Mouse (Mus musculus): ENCODE results near the gene Atg14. TPM values are rescaled to one million over a fixed set of nuclear protein-coding genes. Genes with fewer than 3 reads are reported as not detected.

Atg14 gene
- polyA plus RNA-seq, 1 experiment = 4.7 TPM

DNA sequence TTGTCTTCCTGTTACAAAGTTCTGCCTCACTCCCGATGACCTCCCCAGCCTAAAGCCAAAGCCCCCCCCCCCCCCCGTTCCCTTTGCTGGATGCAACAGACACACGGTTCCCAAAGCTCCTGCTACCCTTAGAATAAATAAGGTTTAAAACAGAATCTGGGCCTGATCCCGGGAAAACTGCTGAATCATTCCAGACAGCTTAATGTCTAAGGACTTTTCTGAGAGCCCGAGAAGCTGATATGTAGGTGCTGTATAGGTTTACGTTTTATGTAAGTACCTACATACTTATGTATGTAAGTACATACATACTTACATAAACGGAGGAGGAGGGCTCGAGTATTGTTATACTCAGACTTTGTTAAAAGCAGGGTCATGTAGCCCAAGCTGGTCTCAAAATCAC is 45.1 kb downstream of the Atg14 start:
- Histone ChIP-seq H3K36me3 (ENCODE audit: control insufficient read depth, insufficient read depth, low read length) (peaks cover 3% of the 10 kb centered on the region; the same call in 1 of the 2 replicates), H3K27ac (ENCODE audit: control insufficient read depth, insufficient read depth, low read depth, low read length) (no peak overlapping the region), H3K4me3 (ENCODE audit: control insufficient read depth, low read depth, low read length) (no peak overlapping the region), H3K27me3 (ENCODE audit: control insufficient read depth, insufficient read depth, low read length) (no peaks in the 10 kb centered on the region), H3K4me1 (ENCODE audit: control insufficient read depth, insufficient read depth, low read length) (0 out of 2 replicates have a peak, but pooled peaks cover 2% of the 10 kb centered on the region)
- no peak for TF ChIP-seq POLR2A (IDR thresholded peaks at IDR 0.05; ENCODE audit: control insufficient read depth, low read depth, low read length)
- no peak for TF ChIP-seq CTCF (IDR thresholded peaks at IDR 0.05; ENCODE audit: control insufficient read depth, insufficient read depth, insufficient replicate concordance, low read depth, low read length)

- Histone ChIP-seq H3K36me3 (ENCODE audit: control insufficient read depth, insufficient read depth, low read length) (no peaks in the 10 kb centered on the region), H3K4me3 (ENCODE audit: control insufficient read depth, low read depth, low read length) (no peak overlapping the region), H3K4me1 (ENCODE audit: control insufficient read depth, insufficient read depth, low read length) (peaks cover 3% of the 10 kb centered on the region; the same call in 1 of the 2 replicates), H3K27me3 (ENCODE audit: control insufficient read depth, insufficient read depth, low read length) (no peaks in the 10 kb centered on the region), H3K27ac (ENCODE audit: control insufficient read depth, insufficient read depth, low read depth, low read length) (no peak overlapping the region)
- TF ChIP-seq POLR2A (IDR thresholded peaks at IDR 0.05; ENCODE audit: control insufficient read depth, low read depth, low read length) (no peak), CTCF (IDR thresholded peaks at IDR 0.05; ENCODE audit: control insufficient read depth, insufficient read depth, insufficient replicate concordance, low read depth, low read length) (no peak)
Observed at GRCm38 (mm10) chr14:47522301-47522700, 48.1 kb downstream of the Atg14 start.

DNA sequence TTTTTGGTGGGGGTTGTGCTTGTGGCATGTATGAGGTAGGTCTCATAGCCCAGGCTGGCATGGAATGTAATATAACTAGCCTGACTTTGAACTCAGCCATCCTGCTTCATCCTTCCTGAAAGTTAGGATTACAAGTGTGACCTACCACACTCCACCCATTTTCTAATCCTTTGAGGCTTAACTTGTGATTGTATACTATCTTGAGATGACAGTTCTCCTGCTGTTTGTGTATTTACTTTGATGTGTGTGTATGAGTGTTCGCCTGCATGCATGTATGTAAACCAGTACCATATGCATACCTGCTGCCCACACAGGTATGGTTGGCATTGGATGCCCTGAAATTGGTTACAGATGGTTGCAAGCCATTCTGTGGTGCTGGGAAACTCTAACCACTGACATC is 48.8 kb downstream of the Atg14 start:
- H3K36me3 ChIP-seq (ENCODE audit: control insufficient read depth, insufficient read depth, low read length) = no peaks in the 10 kb centered on the region
- H3K27ac ChIP-seq (ENCODE audit: control insufficient read depth, insufficient read depth, low read depth, low read length) = no peak overlapping the region
- peaks cover 3% of the 10 kb centered on the region; the same call in 1 of the 2 replicates for H3K4me1 ChIP-seq (ENCODE audit: control insufficient read depth, insufficient read depth, low read length)

DNA sequence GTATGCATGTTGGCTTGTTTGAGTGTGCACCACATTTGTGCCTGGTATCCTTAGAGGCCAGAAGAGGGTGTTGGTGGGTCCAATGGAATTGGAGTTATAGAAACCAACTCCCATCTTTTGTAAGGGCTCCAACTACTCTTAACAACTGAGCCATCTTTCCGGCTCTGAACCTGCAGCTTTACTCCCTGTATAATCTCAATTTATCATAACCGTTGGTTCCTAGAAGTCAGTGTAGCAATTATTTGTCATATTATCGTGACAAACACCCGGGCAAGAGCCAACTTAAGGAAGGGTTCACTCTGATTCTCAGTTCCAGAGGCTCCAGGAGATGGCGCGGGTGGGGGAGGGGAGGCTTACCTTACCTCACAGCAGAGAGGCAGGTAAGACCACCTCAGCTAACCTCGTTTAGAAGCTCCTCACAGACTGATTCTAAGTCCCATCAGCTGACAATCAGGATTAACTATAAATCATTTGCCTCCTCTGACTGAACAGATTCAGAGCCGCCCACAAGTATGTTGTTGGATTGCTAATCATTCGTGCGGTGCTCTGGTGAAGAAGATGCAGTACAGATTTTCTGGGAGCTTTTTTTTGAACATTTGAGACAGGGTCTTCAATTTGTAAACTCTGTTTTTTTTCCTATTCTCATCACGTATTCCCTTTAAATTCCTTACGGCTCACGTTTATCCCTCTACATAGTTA is 49.5 kb downstream of the Atg14 start:
- Histone ChIP-seq H3K27me3 (ENCODE audit: control insufficient read depth, insufficient read depth, low read length) (no peaks in the 10 kb centered on the region), H3K36me3 (ENCODE audit: control insufficient read depth, insufficient read depth, low read length) (no peaks in the 10 kb centered on the region), H3K4me3 (ENCODE audit: control insufficient read depth, low read depth, low read length) (no peak overlapping the region), H3K4me1 (ENCODE audit: control insufficient read depth, insufficient read depth, low read length) (peaks cover 3% of the 10 kb centered on the region; the same call in 1 of the 2 replicates), H3K27ac (ENCODE audit: control insufficient read depth, insufficient read depth, low read depth, low read length) (no peak overlapping the region)
- no peak for TF ChIP-seq POLR2A (IDR thresholded peaks at IDR 0.05; ENCODE audit: control insufficient read depth, low read depth, low read length)
- TF ChIP-seq CTCF (IDR thresholded peaks at IDR 0.05; ENCODE audit: control insufficient read depth, insufficient read depth, insufficient replicate concordance, low read depth, low read length) = no peak

More for the DNA sequence above, 48.8 kb downstream of the Atg14 start:
- no peak for TF ChIP-seq CTCF (IDR thresholded peaks at IDR 0.05; ENCODE audit: control insufficient read depth, insufficient read depth, insufficient replicate concordance, low read depth, low read length)
- TF ChIP-seq POLR2A (IDR thresholded peaks at IDR 0.05; ENCODE audit: control insufficient read depth, low read depth, low read length) = no peak
- Histone ChIP-seq H3K27me3 (ENCODE audit: control insufficient read depth, insufficient read depth, low read length) (no peaks in the 10 kb centered on the region), H3K4me3 (ENCODE audit: control insufficient read depth, low read depth, low read length) (no peak overlapping the region)

- Histone ChIP-seq H3K27me3 (ENCODE audit: control insufficient read depth, insufficient read depth, low read length) (no peaks in the 10 kb centered on the region), H3K4me3 (ENCODE audit: control insufficient read depth, low read depth, low read length) (no peak overlapping the region), H3K36me3 (ENCODE audit: control insufficient read depth, insufficient read depth, low read length) (no peaks in the 10 kb centered on the region; the same call in 1 of the 2 replicates), H3K4me1 (ENCODE audit: control insufficient read depth, insufficient read depth, low read length) (peaks cover 3% of the 10 kb centered on the region), H3K27ac (ENCODE audit: control insufficient read depth, insufficient read depth, low read depth, low read length) (no peak overlapping the region)
- TF ChIP-seq POLR2A (IDR thresholded peaks at IDR 0.05; ENCODE audit: control insufficient read depth, low read depth, low read length) = no peak
- no peak for TF ChIP-seq CTCF (IDR thresholded peaks at IDR 0.05; ENCODE audit: control insufficient read depth, insufficient read depth, insufficient replicate concordance, low read depth, low read length)
Observed at GRCm38 (mm10) chr14:47518619-47519018, 51.8 kb downstream of the Atg14 start.

DNA sequence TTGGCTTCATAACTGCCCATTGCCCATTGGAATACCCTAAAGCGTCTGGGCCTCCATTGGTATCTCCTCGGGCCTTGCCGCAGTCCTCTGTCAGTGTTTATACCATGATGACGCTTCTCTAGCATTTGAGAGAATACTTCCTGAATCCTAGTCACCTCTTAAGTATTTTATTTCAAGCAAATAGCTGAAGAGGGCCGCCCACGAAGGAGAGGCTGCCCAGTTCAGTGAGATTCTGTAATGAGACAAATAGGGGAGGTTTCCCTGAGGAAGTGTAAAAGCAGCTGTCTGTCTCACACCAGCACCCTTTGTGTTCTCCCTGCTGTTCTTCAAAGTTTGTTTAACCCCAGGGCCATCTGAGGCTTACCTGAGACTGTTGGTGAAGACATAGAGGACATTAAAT is 53.7 kb downstream of the Atg14 start:
- no peaks in the 10 kb centered on the region; the same call in 1 of the 2 replicates for H3K36me3 ChIP-seq (ENCODE audit: control insufficient read depth, insufficient read depth, low read length)
- TF ChIP-seq CTCF (IDR thresholded peaks at IDR 0.05; ENCODE audit: control insufficient read depth, insufficient read depth, insufficient replicate concordance, low read depth, low read length) (no peak), POLR2A (IDR thresholded peaks at IDR 0.05; ENCODE audit: control insufficient read depth, low read depth, low read length) (no peak)
- H3K27me3 ChIP-seq (ENCODE audit: control insufficient read depth, insufficient read depth, low read length) = no peaks in the 10 kb centered on the region
- peaks cover 2% of the 10 kb centered on the region for H3K4me1 ChIP-seq (ENCODE audit: control insufficient read depth, insufficient read depth, low read length)
- H3K27ac ChIP-seq (ENCODE audit: control insufficient read depth, insufficient read depth, low read depth, low read length) = no peak overlapping the region
- no peak overlapping the region for H3K4me3 ChIP-seq (ENCODE audit: control insufficient read depth, low read depth, low read length)

- no peak overlapping the region for H3K27ac ChIP-seq (ENCODE audit: control insufficient read depth, insufficient read depth, low read depth, low read length)
- H3K36me3 ChIP-seq (ENCODE audit: control insufficient read depth, insufficient read depth, low read length) = no peaks in the 10 kb centered on the region; the same call in 1 of the 2 replicates
- H3K4me1 ChIP-seq (ENCODE audit: control insufficient read depth, insufficient read depth, low read length) = peaks cover 2% of the 10 kb centered on the region
- no peaks in the 10 kb centered on the region for H3K27me3 ChIP-seq (ENCODE audit: control insufficient read depth, insufficient read depth, low read length)
- no peak overlapping the region for H3K4me3 ChIP-seq (ENCODE audit: control insufficient read depth, low read depth, low read length)
- no peak for TF ChIP-seq CTCF (IDR thresholded peaks at IDR 0.05; ENCODE audit: control insufficient read depth, insufficient read depth, insufficient replicate concordance, low read depth, low read length)
- no peak for TF ChIP-seq POLR2A (IDR thresholded peaks at IDR 0.05; ENCODE audit: control insufficient read depth, low read depth, low read length)
Observed at GRCm38 (mm10) chr14:47515636-47516035, 54.8 kb downstream of the Atg14 start.
